Mouse (Mus musculus) ES-Bruce4 (cell line): ENCODE data around the gene Abhd8. TPM values are rescaled to one million over a fixed set of nuclear protein-coding genes. Genes with fewer than 3 reads are reported as not detected.

ENCODE experiments used
- H3K27ac ChIP-seq: 2 replicates; pipeline ENCODE4 v1.5.1; 2012; ENCODE audit warnings: low read length, inconsistent platforms; ENCODE audit not compliant: insufficient read depth
- H3K27me3 ChIP-seq: 2 replicates; pipeline ENCODE4 v1.6.1; 2012; ENCODE audit warnings: mild to moderate bottlenecking, low read length, inconsistent platforms; ENCODE audit not compliant: control insufficient read depth, poor library complexity, insufficient read depth, severe bottlenecking
- H3K36me3 ChIP-seq: 2 replicates; pipeline ENCODE4 v1.6.1; 2012; ENCODE audit warnings: inconsistent platforms, mild to moderate bottlenecking, low read length, moderate library complexity; ENCODE audit not compliant: control insufficient read depth, poor library complexity, insufficient read depth, severe bottlenecking
- H3K4me1 ChIP-seq: one replicate; pipeline ENCODE4 v1.8.1; 2011; ENCODE audit warnings: low read length; ENCODE audit not compliant: control insufficient read depth, insufficient read depth
- H3K4me3 ChIP-seq: 2 replicates; pipeline ENCODE4 v1.5.1; 2011; ENCODE audit warnings: low read depth, mild to moderate bottlenecking, low read length
- H3K9ac ChIP-seq: 2 replicates; pipeline ENCODE4 v1.6.1; 2012; ENCODE audit warnings: low read depth, mild to moderate bottlenecking, inconsistent platforms; ENCODE audit not compliant: poor library complexity, severe bottlenecking
- H3K9me3 ChIP-seq: replicated peaks from 2 replicates; pipeline ENCODE4 v1.6.1; 2012; ENCODE audit warnings: mild to moderate bottlenecking, low read length, inconsistent platforms; ENCODE audit not compliant: control insufficient read depth, poor library complexity, insufficient read depth, severe bottlenecking
- CTCF ChIP-seq: IDR thresholded peaks from one replicate; pipeline ENCODE4 v1.8.1; 2011; ENCODE audit warnings: low read depth, low read length
- EP300 ChIP-seq: IDR thresholded peaks from 2 replicates; pipeline ENCODE4 v1.6.1; 2011; ENCODE audit warnings: low read depth, low read length; ENCODE audit not compliant: insufficient read depth
- POLR2A ChIP-seq: IDR thresholded peaks from one replicate; pipeline ENCODE4 v1.8.1; 2011; ENCODE audit warnings: low read length; ENCODE audit not compliant: insufficient read depth
- polyA plus RNA-seq: library from polyadenylated mRNA; stranded (reverse); fragments of >200 nt; gene quantifications from 2 replicates; pipeline ENCODE4 v1.2.4, GENCODE M21; 2011; ENCODE audit warnings: low read depth; ENCODE audit not compliant: missing spikeins, insufficient read depth, insufficient read length

The Abhd8 gene
- polyA plus RNA-seq, 1 experiment: 10.1 TPM

DNA sequence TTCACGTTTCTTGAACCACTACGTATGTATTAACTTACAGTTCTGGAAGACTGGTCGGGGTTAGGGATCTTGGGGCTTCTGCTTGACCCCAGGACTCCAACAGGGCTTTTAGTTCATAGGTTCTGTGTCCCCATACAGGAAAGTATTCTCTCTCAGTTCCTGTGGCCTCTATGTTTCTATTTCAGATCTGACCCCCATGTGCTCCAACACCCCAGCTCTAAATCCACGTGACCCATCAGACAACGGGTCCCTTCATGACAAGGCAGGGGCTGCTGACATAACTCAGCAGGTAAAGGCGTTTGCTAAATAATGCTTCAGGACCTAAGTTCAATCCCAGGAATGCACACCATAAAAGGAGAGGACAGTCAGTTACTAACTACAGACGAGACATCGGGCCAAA, 2.3 kb upstream of the Abhd8 start:
- Histone ChIP-seq H3K9me3 (no peaks in the 10 kb centered on the region), H3K27ac (no peak overlapping the region), H3K4me1 (peaks cover 4% of the 10 kb centered on the region), H3K4me3 (0 out of 2 replicates have a peak overlapping the region, but pooled peaks have one; percentile 91), H3K27me3 (0 out of 2 replicates have a peak, but pooled peaks cover 2% of the 10 kb centered on the region), H3K9ac (peak overlapping the region; percentile 84), H3K36me3 (peaks cover 3% of the 10 kb centered on the region; the same call in 1 of the 2 replicates)
- TF ChIP-seq EP300 (no peak), CTCF (no peak), POLR2A (no peak)

DNA sequence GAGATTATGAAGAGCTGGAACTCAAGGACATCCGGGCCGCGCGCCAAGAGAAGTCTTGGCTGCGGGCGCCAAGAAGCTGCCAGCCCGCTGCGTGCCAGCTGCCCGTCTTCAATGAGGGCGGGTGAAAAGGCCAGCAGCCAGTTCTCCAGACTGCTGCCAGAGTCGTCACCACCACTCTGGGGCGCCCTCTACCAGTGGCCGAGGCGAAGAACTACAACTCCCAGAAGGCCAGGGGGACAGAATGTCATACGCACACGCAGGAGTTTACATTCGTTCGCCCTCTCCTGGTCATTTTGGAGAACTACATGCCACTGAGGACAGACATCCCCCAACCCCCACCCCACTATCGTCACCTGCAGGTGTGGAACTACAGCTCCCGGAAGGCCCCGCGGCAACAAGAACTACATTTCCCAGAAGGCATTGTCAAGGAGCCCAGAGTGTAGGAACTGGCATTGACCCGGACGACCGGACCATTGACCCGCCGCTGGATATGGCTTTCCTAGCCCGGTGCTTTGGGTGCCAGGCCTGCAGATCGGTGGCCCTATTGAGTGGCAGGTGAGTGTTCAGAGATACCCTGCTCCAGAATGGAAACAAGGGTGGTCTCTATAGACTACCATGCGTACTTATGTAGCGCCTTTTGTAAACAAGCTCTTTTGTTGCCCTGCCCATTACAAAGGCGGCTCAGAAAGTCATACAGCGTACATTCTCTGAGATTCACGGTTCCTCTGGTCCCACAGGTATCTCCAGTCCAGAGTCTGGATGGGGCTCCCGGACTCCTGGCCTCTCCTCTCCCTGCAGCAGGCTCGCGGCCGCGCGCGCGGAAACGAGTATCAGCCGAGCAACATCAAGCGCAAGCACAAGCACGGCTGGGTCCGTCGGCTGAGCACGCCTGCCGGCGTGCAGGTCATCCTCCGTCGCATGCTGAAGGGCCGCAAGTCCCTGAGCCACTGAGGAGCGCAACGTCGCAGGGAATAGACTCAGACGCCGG, 1.4 kb upstream of the Abhd8 start, which contains the start of gene Mrpl34:
TSS of gene Mrpl34 (plus strand) at position 447 of the 988 bp plus-strand sequence.
- TF ChIP-seq EP300: no peak
- peak; percentile 64 for TF ChIP-seq POLR2A
- peak; percentile 94 for TF ChIP-seq CTCF
- H3K9me3 ChIP-seq: no peaks in the 10 kb centered on the region
- 0 out of 2 replicates have a peak, but pooled peaks cover 2% of the 10 kb centered on the region for H3K27me3 ChIP-seq
- H3K27ac ChIP-seq: peak within 1 kb of the TSS; percentile 3; the same call in 1 of the 2 replicates
- peak within 1 kb of the TSS; percentile 84 for H3K9ac ChIP-seq
- peak within 1 kb of the TSS; percentile 91 for H3K4me3 ChIP-seq
- peaks cover 2% of the 10 kb centered on the region for H3K4me1 ChIP-seq
- peaks cover 3% of the 10 kb centered on the region; the same call in 1 of the 2 replicates for H3K36me3 ChIP-seq

DNA sequence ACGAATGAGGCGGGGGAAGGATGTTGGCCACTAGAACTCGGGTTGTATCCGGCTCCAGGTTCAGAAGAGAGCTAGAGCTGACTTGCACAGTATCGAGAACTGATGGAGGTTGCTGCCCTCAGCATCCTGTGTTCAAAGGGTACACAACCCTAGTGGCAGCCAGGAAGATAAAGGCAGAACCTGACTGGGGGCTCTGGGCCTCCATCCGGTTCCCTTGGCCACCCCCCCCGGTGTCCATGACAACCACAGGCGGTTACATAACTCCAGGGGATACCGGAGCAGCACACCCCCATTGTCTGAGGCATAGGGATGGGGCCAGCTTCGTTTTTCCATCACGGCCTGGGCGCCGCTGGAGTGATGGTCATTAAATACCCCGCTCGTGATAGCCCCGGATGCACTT, 669 bp downstream of the Abhd8 start:
- Histone ChIP-seq H3K27ac (no peak overlapping the region), H3K36me3 (peaks cover 3% of the 10 kb centered on the region; the same call in 1 of the 2 replicates), H3K27me3 (0 out of 2 replicates have a peak, but pooled peaks cover 2% of the 10 kb centered on the region), H3K4me1 (peaks cover 4% of the 10 kb centered on the region), H3K9me3 (no peaks in the 10 kb centered on the region), H3K9ac (peak overlapping the region; percentile 75), H3K4me3 (peak overlapping the region; percentile 73)
- TF ChIP-seq EP300: no peak
- TF ChIP-seq POLR2A: no peak
- TF ChIP-seq CTCF: no peak

DNA sequence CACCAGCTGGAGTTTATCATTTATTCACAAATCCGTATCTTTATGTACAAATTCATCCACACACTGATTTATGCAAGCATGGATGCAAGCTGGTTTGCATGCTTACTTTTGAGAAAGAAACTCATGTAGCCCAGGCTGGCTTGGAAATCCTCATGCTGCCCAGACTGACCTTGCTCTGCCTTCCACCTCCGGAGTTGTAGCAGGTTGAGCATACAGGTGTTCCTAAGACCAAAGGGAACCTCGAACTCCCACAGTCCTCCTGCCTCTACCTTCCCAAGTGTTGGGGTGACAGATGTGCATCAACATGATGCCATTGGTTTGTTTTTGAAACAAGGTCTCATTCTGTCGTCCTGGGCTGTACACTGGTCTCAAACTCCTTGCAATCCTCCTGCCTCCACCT, 1.3 kb downstream of the Abhd8 start:
- Histone ChIP-seq H3K9me3 (no peaks in the 10 kb centered on the region), H3K27ac (no peak overlapping the region), H3K4me3 (no peak overlapping the region), H3K27me3 (0 out of 2 replicates have a peak, but pooled peaks cover 2% of the 10 kb centered on the region), H3K4me1 (peaks cover 5% of the 10 kb centered on the region), H3K36me3 (peaks cover 3% of the 10 kb centered on the region; the same call in 1 of the 2 replicates), H3K9ac (no peak overlapping the region)
- TF ChIP-seq EP300 (no peak), CTCF (no peak), POLR2A (no peak)

DNA sequence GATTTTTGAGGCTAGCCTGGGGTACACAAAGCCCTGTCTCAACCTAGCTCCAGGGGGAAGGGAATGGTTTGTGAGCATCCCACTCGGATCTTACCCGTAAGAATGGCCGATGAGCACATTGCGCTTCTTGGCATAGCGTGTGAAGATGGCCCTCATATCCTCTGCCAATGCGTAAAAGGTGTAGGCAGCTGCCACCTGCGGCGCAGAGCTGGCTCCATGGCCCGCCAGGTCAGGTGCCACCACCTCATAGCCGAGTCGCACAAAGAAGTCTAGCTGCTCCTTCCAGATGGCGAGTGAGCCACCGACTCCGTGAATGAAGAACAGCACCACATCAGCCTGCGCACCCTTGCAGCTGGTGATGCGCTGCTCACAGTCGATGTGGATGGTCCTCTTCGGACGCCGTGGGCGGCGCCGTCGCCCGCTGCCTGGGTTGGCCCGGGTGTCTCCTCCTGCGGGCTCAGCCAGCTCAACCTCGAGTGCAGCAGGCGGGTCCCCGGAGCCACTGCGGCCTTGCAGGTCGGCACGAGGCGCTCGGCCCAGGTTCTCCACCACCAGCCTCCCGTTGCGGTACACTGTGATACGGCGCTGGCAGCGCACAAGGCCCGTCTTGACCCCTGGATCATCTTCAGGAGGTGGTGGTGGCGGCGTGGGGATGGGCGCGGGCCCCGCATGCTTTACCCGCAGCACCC, 2.2 kb downstream of the Abhd8 start:
- H3K27me3 ChIP-seq: 0 out of 2 replicates have a peak, but pooled peaks cover 2% of the 10 kb centered on the region
- peak overlapping the region; percentile 25 for H3K9ac ChIP-seq
- H3K27ac ChIP-seq: no peak overlapping the region
- TF ChIP-seq CTCF (no peak), EP300 (no peak), POLR2A (no peak)
- peak overlapping the region; percentile 46 for H3K4me3 ChIP-seq
- H3K9me3 ChIP-seq: no peaks in the 10 kb centered on the region
- H3K4me1 ChIP-seq: peaks cover 7% of the 10 kb centered on the region
- H3K36me3 ChIP-seq: peaks cover 2% of the 10 kb centered on the region; the same call in 1 of the 2 replicates

DNA sequence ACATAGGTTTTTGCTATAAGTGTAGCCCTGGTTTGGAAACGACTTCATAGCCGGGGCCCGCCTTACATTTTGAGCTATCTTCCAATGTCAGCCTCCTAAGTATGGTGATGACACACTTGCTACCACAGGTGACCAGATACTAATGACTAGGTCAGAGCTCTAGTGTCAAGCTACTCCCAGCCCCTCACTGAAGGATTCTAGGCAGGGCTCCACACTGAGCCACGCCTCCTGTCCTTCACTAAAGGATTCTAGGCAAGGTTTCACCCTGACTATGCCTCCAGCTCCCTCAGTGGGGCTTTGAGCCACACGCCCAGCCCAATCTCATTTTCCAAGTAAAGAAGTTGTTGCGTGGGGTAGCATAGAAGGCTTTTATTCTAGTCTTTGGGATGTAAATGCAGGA, 2.7 kb downstream of the Abhd8 start:
- Histone ChIP-seq H3K9me3 (no peaks in the 10 kb centered on the region), H3K27me3 (0 out of 2 replicates have a peak, but pooled peaks cover 2% of the 10 kb centered on the region), H3K9ac (no peak overlapping the region), H3K4me1 (peaks cover 7% of the 10 kb centered on the region), H3K36me3 (no peaks in the 10 kb centered on the region; the same call in 1 of the 2 replicates), H3K27ac (no peak overlapping the region), H3K4me3 (no peak overlapping the region)
- TF ChIP-seq EP300 (no peak), CTCF (no peak), POLR2A (no peak)
